Mouse (Mus musculus): ENCODE data around the gene Arvcf. TPM values are rescaled to one million over a fixed set of nuclear protein-coding genes. Genes with fewer than 3 reads are reported as not detected.

Arvcf gene
- polyA plus RNA-seq, 1 experiment from 2014 or later, result 25.3 TPM

DNA sequence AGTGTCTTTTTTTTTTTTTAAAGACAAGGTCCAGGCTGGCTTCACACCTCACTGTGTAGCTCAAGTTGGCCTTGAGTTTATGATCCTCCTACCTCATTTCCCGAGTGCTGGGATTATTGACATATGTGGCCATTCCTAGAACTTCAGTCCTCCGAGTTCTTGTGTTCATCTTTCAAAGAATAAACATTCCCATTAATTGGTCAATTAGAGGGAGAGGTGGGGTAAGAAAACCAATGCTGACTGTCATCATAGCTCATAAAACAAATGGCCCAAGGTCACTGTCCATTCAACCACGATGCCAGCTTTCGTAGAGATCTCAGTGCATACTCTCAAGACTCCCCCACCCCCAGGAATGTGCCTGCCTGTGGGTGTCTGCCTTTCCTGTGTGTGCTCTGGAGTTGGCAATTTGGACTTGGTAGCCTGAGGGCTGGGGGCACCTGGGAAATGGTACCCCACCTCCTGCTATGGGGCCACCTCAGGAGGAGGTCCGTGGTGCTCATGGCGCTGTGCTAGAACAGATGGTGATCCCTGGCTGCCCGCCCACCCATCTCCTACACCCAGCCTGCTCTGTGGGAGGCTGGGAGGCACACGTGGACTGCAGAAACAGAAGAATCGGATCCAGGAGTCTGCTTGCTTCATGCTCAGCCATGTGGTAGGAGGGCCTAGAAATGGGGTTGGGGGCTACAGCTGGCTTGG lies 103.7 kb downstream of the Arvcf start:
- WGBS, result 33% methylated on average over 9 of the region's 9 CpGs
- Histone ChIP-seq H3K9ac (no peak overlapping the region), H3K27me3 (no peaks in the 10 kb centered on the region), H3K27ac (no peak overlapping the region), H3K9me3 (no peaks in the 10 kb centered on the region), H3K4me3 (no peak overlapping the region), H3K36me3 (no peaks in the 10 kb centered on the region), H3K4me1 (peaks cover 21% of the 10 kb centered on the region), H3K4me2 (no peak overlapping the region)
- ATAC-seq (ENCODE audit: insufficient number of reproducible peaks, low FRiP score, low TSS enrichment, low read depth), result no peak

GRCm38 (mm10) chr16:18452361-18452862 lies 104.4 kb downstream of the Arvcf start:
- Histone ChIP-seq H3K36me3 (no peaks in the 10 kb centered on the region), H3K4me3 (no peak overlapping the region), H3K4me1 (peaks cover 21% of the 10 kb centered on the region), H3K27me3 (no peaks in the 10 kb centered on the region), H3K9ac (no peak overlapping the region), H3K4me2 (no peak overlapping the region), H3K27ac (no peak overlapping the region), H3K9me3 (no peaks in the 10 kb centered on the region)
- 77% methylated on average over 8 of the region's 8 CpGs for WGBS
- no peak for ATAC-seq (ENCODE audit: insufficient number of reproducible peaks, low FRiP score, low TSS enrichment, low read depth)

DNA sequence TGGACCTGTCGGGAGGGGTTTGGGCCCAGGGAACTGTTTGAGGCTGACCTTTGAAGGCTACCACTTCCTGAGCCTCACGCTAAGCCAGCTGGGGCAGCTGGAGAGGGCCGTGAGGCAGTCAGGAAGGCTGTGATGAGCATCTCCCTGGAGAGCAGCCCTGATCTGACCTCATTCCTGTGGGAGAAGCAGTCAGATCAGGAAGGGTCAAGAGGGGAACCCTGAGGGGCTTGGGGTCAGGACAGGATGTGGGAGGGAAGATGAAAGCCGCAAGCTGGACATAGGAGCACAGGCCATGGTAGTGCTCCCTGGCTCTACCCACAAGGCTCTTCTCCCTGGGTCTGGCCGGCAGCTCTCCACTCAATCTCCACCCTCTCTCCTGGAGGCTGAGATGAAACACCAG lies 105.9 kb downstream of the Arvcf start:
- no peak overlapping the region for H3K4me2 ChIP-seq
- H3K9ac ChIP-seq, result no peak overlapping the region
- H3K27ac ChIP-seq, result no peak overlapping the region
- H3K4me3 ChIP-seq, result no peak overlapping the region
- no peaks in the 10 kb centered on the region for H3K9me3 ChIP-seq
- H3K36me3 ChIP-seq, result no peaks in the 10 kb centered on the region
- no peaks in the 10 kb centered on the region for H3K27me3 ChIP-seq
- peaks cover 9% of the 10 kb centered on the region for H3K4me1 ChIP-seq
- WGBS, result 48% methylated on average over 5 of the region's 5 CpGs
- ATAC-seq (ENCODE audit: insufficient number of reproducible peaks, low FRiP score, low TSS enrichment, low read depth), result no peak

DNA sequence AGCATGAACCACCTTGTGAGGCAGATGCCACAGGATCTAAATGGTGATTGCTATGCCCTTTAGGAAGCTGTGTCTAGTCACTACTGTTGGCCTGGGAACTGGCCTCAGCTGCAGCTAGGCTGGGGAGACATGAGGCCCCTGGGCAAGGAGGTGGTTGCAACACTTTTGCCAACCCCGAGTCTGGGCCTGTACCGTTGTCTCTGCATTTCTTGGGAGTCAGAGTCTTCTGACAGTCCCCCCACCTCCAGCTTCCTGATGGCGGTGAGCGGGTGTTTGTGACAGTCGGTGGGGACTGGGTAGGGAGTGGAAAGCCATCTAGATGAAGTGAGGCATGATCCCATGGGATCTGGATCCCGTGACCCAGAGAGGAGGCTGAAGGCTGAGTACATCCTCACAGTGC lies 107.4 kb downstream of the Arvcf start:
- H3K36me3 ChIP-seq, result no peaks in the 10 kb centered on the region
- H3K27me3 ChIP-seq, result no peaks in the 10 kb centered on the region
- WGBS, result 81% methylated on average over 6 of the region's 6 CpGs
- no peak overlapping the region for H3K9ac ChIP-seq
- ATAC-seq (ENCODE audit: insufficient number of reproducible peaks, low FRiP score, low TSS enrichment, low read depth), result no peak
- no peak overlapping the region for H3K4me2 ChIP-seq
- H3K9me3 ChIP-seq, result no peaks in the 10 kb centered on the region
- no peak overlapping the region for H3K27ac ChIP-seq
- H3K4me3 ChIP-seq, result no peak overlapping the region
- H3K4me1 ChIP-seq, result peaks cover 25% of the 10 kb centered on the region

MicroRNA genes within 50 kb of the gene (microRNA counts, 519-probe panel; counts per million panel counts)
- 2,613 counts per million, percentile 55 among the panel's probes with 10 or more counts for microRNA mmu-miR-185

Small RNA genes within 50 kb of the gene (microRNA-seq; reads per million reads assigned to microRNA genes)
- gene Gm26219, result not detected
- 187 reads per million, percentile 57 among the genes with 10 or more reads in this experiment for gene Mir185

Other genes starting within 250 kb of the Arvcf start
- 7.0 and 7.9 TPM in 2 replicates for gene Rtn4r, start 220.5 kb upstream of the Arvcf start, polyA plus RNA-seq (2015; fragmentation: Nextera tagmentation; extraction: Ambion mirVana)
- gene Ccdc188, start 130.3 kb upstream of the Arvcf start, polyA plus RNA-seq (2015; fragmentation: Nextera tagmentation; extraction: Ambion mirVana), result not detected in 2 replicates
- 20.0 and 23.8 TPM in 2 replicates for gene Zdhhc8, start 113.0 kb upstream of the Arvcf start, polyA plus RNA-seq (2015; fragmentation: Nextera tagmentation; extraction: Ambion mirVana)
- gene Trmt2a, start 99.5 kb upstream of the Arvcf start, polyA plus RNA-seq (2015; fragmentation: Nextera tagmentation; extraction: Ambion mirVana), result 103 and 110 TPM in 2 replicates
- gene Ranbp1, start 99.5 kb upstream of the Arvcf start, polyA plus RNA-seq (2015; fragmentation: Nextera tagmentation; extraction: Ambion mirVana), result 431 and 446 TPM in 2 replicates
- 0.87 TPM in 1 of 2 replicates, not detected in the other for gene Gm49776, start 89.9 kb upstream of the Arvcf start, polyA plus RNA-seq (2015; fragmentation: Nextera tagmentation; extraction: Ambion mirVana)
- gene Dgcr8, start 58.9 kb upstream of the Arvcf start, polyA plus RNA-seq (2015; fragmentation: Nextera tagmentation; extraction: Ambion mirVana), result 28.7 and 34.0 TPM in 2 replicates
- gene Tango2, start 79 bp upstream of the Arvcf start, polyA plus RNA-seq (2015; fragmentation: Nextera tagmentation; extraction: Ambion mirVana), result 29.6 and 33.3 TPM in 2 replicates
- gene Txnrd2, start 78.2 kb downstream of the Arvcf start, polyA plus RNA-seq (2015; fragmentation: Nextera tagmentation; extraction: Ambion mirVana), result 16.5 and 16.8 TPM in 2 replicates
- 119 and 127 TPM in 2 replicates for gene Comt, start 78.7 kb downstream of the Arvcf start, polyA plus RNA-seq (2015; fragmentation: Nextera tagmentation; extraction: Ambion mirVana)
- gene Gnb1l, start 150.5 kb downstream of the Arvcf start, polyA plus RNA-seq (2015; fragmentation: Nextera tagmentation; extraction: Ambion mirVana), result 20.5 and 20.9 TPM in 2 replicates
- gene Rtl10, start 150.7 kb downstream of the Arvcf start, polyA plus RNA-seq (2015; fragmentation: Nextera tagmentation; extraction: Ambion mirVana), result 3.4 and 4.2 TPM in 2 replicates
- 6.0 and 6.4 TPM in 2 replicates for gene Tbx1, start 242.5 kb downstream of the Arvcf start, polyA plus RNA-seq (2015; fragmentation: Nextera tagmentation; extraction: Ambion mirVana)